Mouse (Mus musculus) adrenal gland, postnatal 36 days (tissue): ENCODE data around the gene Eps15l1. TPM values are rescaled to one million over a fixed set of nuclear protein-coding genes. Genes with fewer than 3 reads are reported as not detected.

Experiments
- DNase-seq, 2 experiments: peaks; one replicate each; pipeline ENCODE4 v3.0.0; 2021; ENCODE audit warnings: mixed read lengths in 1 of 2
- total RNA-seq, 2 experiments: library from RNA; stranded (reverse); gene quantifications; 2 replicates each; pipeline ENCODE4 v1.2.3; 2021

Eps15l1 gene
- total RNA-seq, 2 experiments from 2014 or later: 38.6 to 52.6 TPM

DNA sequence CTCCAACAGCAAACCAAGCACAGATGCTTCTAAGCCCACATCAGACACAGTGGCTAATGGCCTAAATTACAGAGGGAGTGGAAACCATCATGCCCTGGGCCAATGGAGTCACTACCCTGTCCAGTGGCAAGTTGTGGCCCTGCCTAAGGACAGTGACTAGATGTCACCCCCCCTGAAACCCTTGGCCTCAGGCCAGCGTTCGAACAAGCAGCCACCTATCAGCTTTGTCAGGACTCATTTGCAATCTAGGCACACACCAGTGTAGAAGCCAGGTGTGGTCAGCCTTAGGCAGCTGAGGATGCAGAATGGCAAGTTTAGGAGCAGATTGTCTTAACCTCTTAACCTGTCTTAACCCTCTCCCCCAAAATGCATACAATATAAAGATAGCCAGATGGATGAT lies 6.0 kb downstream of the Eps15l1 start:
- peak in 1 of 2 experiments; percentile 20 for DNase-seq

DNA sequence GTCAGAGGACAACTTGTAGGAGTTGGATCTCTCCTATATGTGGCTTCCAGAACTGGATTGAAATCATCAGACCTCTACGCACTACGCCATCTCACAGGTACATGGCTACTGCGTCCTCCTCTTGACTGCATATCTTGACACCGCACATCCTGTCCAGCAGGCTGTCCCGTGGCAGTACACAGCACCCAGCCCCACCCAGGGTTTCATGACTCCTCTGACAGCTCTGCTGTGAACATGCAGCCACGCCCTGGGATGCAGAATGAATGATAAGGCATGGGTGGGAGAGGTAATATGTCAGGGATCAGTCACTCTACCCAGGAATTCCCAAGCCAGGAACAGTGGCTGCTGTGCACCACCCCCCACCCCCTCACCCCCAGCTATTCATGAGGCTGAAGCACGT lies 7.4 kb downstream of the Eps15l1 start:
- no peak for DNase-seq

DNA sequence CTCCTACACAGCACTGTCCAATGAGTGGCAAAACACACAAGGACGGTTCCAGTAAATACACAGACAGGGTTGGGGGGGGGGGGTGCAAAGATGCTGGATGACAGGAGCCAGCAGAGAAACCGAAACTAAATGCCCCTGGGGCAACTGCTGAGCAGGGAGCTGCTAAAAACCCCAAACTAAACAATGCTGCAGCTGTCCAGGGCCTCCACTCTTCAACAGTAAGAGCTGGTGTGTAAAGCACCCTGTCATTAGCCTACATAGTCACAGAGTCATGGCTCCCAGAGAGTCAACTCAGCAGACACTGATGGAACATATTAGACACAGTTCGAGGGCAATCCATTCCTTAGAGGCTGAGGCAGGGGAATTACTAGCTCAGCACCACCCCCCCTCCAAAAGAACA lies 11.8 kb downstream of the Eps15l1 start:
- DNase-seq: no peak

DNA sequence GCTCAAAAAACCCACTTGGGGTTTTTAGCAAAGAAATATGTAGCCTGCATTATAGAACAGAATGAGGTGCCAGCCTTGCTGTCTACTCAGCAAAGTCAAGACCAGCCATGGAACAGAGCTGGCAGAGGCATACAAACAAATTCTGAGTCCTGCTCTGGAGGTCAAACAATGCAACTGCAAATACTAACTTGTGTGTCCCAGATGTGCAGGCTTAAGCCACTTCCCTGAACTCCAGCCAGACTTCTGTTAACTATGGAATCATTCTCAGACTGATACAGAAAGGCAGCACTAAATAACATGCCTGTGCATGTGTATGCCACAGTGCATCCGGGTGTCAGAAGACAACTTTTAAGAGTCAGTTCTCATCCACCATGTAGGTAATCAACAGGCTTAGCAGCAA lies 13.4 kb downstream of the Eps15l1 start:
- no peak for DNase-seq

DNA sequence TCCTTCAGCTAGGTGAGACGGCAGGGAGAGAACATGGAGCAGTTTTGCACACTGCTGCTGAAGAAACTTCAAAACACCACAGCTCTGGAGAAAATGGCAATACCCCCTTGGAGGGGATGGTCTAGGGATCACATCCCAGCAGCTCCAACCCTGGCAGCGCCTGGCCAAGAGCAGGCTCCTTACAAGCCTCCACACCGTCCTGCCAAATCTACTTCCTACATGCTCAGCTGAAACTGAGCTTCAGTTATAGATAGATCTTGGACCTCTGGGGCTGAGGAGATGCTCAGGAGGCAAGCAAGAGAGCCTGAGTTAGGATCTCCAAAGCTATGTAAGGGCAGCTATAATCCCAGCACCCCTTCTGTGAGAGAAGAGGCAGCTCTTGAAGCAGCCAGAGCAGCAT lies 18.3 kb downstream of the Eps15l1 start:
- DNase-seq: no peak

DNA sequence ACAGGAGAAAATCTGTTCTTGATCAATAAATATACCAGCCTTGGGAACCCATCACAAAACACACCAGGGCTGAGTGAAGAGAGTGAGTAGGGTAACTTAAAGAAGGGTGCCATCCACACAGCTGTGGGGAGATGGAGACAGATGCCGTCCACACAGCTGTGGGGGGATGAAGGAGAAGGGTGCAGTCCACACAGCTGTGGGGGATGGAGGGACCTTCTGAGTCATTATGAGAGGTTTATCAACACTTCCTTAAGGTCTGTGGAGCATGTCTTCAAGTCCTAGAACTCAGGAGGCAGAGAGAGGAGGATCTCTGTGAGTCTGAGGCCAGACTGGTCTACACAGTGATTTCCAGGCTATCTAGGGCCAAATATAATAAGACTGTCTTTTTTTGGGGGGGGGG lies 19.9 kb downstream of the Eps15l1 start:
- no peak for DNase-seq

DNA sequence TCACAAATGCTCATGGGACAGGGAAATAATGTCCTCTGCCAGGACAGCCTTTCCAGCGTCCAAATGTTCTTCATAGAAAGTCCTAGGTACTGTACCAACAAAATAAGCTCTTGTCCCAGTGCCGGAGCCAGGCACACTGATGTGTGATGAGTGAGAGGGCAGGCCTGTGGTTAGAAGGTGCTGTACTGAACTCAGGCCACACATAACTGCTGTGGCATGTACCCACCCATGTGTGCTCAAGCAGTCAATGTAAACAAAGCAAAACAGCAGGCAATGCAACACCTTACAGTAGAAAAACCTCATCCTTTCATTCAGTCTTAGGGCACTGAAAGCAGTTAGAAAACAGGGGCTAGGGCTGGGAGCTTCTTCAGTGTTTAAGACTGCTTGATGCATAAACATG lies 35.5 kb downstream of the Eps15l1 start:
- DNase-seq: no peak

DNA sequence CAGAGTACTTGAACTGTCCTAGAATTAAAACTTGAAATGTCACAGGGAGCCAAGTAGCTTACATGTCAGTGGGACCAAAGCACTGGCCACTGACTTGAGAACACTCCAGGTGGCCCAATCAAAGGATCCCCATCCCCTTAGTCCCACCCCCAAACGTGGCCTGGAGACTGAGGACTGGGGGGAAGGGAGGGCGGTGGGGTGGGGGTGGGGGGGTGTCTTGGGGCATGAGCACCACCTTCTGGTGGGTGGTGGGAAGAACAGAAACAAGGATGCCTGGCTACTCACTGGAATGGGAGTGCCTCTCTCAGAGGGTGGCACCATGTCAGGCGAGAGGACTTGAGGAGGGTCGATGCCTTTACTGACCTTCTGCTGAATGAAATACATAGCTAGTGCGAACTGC lies 38.9 kb downstream of the Eps15l1 start:
- peak in 1 of 2 experiments; percentile 20 for DNase-seq

DNA sequence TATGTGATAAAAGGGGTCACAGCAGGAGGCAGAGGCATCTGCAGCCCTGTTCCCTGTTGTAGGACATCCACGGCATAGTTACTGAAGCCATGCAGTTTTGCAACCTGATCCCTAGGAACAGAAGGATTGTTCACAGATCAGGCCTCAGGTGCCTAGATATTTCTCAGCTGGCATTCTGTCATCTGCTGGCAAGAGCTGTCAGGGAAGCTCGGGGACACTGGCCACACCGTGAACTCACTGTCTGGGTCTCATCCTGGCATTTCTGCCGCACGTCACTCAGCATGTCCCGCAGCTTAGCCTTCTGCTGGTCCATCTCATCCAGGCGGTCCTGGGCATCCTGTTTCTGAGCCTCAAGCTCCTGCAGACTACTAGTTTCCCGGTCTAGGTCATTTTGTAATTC lies 40.6 kb downstream of the Eps15l1 start:
- no peak for DNase-seq

DNA sequence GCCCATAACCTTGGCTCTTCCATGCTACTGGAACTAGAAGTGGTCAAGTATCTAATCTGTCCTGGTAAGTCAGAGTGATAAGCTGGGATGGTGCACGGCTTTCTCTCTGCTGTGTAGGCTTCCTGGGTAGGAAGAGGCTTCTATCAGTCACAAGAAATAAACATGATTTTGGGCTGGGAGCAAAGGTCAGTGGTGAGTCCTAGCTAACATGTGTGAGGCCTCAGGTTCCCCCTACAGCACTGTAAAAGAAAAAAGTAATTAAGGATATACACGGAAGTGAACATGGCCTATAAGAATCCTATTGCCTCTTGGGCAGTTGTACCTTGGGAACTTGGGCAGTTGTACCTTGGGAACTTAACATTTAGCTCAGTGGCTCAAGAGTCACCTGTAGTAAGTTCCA lies 44.4 kb downstream of the Eps15l1 start:
- DNase-seq: no peak

DNA sequence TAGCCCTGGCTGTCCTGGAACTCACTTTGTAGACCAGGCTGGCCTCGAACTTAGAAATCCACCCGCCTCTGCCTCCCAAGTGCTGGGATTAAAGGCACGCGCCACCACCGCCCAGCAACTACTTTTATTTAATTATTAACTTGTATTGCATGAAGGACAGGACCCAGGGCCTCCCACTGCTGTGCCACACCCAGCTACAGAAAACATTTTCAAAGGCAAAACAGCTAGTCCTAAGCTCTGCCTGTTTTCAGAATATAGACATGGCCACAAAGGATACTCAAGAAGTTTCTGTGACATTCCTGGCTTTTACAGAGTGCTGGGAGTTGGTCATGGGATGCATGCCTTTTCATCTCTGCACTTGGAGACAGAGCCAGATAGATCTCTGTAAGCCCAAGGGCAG lies 45.0 kb downstream of the Eps15l1 start:
- DNase-seq: no peak

DNA sequence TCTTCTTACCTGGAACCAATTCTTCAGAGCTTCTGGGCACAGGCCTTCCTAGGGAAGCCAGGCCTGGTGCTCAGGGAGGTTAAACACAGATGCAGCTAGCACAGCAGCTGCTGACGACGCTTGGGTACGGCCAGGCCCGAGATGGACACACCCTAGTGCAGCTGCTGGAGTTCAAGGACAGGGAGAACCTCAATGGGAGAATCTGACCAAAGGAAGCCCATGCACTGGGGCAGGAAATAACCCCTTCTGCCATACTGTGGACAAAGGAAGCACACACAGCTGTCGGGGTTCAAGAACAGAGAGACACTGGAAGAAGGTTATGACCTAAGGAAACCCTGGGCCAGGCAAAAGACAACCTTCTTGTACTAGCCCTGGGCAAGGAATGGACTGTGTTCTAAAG lies 46.1 kb downstream of the Eps15l1 start:
- DNase-seq: no peak

DNA sequence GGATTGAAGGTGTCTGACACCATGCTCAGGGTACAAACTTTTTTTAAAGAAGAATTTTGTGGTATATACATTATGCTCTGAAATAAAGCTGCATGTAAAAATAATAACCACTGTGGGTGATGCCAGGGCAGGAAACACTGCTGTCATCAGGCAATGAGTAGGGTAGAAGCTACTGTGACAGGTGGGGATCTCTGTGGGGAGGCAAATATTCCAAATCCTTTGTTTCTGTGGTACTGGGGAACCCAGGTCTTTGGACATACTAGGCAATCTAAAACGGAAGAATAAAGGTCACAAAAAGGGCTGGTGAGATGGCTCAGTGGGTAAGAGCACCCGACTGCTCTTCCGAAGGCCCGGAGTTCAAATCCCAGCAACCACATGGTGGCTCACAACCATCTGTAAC lies 48.9 kb downstream of the Eps15l1 start:
- no peak for DNase-seq

DNA sequence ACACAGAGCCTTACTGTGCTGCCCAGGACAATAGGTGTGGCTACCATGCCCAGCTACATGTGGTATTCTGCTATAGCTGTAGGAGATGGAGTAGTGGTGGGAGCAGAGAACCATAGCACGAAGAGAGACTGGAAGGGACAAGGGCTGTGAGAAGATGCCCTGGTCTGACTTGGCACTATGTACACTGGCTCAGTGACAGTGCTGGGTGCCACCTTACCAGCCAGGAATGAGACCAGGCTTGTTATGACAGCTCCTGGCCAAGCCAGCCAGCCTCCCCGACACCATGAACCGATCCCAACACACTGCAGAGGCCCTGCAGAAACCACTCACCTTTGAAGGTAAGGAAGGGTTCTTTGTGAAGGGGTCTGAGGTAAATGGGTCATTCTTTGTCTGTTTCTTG lies 49.9 kb downstream of the Eps15l1 start:
- DNase-seq: no peak

DNA sequence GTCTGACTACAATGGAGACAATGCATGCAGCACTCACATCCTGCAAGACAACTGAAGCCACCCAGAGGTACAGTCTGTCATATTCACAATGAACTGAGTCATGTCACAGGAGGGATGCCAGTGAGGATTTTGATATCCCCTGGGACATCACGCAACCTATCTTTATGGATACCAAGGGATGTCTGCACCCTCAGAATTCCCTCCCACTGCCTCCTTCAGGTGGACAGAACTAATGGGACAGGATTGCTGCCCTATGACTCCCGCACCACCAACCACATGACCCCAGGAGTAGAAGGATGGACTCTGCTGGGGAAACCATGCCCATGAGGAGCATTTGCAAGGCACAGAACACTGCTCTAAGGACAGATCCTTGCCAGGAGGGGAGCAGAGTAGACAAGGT lies 54.8 kb downstream of the Eps15l1 start:
- no peak for DNase-seq

DNA sequence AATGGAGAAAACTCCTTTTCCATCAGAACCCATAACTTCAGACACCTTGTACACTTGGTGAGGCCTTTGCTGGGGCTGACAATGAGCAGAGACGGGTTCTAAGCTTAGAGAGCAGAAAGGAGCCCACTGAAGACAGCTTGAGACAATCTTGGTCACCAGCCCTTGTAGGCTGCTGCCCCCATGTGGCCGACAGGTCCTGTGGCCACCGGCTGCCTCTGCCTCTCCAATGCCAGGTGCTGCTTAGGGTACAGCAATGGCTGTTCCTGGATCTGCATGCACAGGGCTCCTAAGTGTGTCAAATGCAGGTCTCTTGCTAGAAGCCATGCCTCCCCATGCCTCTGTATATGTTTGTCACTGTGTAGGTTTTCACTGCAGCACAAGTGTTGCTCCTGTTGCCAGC lies 55.4 kb downstream of the Eps15l1 start:
- DNase-seq: peak; percentile 78 to 91

DNA sequence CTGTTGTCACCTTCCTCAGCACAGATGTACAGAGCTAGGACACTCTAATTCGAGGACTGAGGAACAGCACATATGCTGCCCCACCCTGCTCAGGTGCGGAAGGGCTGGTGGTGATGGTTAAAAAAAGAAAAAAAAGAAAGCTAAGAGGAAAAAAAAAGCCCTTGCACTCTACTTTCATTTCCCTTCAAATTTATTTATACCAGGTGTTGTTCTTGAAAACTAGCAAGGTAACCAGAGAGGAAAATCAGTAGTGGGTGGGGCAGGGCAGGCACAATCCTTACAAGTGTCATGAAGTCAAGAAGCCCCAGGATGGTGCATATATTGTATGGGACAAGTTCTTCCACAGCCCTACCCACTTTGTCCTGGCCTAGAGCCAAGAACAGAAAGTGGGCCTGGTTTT lies 56.2 kb downstream of the Eps15l1 start:
- no peak for DNase-seq

DNA sequence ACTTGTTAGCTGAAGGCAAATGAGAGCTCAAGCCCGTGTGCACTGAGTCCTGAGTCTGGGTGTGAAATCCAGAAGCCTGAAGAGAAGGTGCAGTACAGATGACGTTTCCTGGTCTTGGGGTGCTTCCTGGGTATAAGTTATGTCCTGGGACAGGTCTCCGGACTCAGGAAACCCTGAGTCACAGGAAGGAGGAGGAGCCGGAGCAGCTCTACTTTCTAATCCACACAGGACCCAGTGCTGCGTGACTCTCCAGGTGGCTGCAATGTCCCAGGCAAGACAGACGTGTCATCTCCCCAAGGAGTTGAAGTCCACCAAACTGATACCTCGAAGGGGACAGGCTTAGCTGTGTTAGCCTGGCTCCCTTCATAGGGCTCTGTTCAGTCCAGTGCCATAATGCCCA lies 57.8 kb downstream of the Eps15l1 start:
- peak; percentile 49 to 60 for DNase-seq

DNA sequence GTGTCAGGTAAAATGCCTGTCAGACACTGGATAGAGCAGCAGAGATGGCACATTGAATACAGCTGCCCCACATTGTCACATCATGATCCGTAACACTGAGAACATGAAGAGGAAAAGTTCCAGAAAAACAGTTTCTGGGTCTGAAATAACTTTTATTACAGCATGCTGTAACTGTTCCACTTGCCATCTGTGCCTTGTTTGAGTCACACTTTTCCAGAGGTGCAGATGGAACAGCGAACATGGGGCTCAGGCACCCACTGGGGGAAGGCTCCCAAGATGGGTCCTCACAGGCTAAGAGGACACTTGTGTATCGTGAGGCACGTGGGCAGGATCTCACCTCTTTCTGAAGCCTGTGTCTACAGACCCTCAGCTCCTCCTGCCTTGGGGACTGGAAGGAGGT lies 58.5 kb downstream of the Eps15l1 start:
- DNase-seq: no peak

DNA sequence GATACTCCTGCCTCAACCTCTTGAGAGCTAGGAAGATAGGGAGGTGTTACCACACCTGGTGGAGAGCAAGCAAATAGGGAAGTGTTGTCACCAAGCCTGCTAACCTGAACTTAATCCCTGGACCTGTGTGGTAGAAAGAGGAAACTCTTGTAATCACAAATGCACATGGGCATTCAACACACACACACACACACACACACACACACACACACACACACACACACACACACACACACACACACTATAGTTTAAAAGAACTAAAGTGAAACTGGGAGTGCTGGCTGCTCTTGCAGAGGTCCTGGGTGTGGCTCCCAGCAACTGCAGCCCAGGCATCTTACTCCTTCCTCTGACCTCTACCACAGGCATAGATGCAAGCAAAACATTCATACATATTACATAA lies 61.1 kb downstream of the Eps15l1 start:
- DNase-seq: no peak

DNA sequence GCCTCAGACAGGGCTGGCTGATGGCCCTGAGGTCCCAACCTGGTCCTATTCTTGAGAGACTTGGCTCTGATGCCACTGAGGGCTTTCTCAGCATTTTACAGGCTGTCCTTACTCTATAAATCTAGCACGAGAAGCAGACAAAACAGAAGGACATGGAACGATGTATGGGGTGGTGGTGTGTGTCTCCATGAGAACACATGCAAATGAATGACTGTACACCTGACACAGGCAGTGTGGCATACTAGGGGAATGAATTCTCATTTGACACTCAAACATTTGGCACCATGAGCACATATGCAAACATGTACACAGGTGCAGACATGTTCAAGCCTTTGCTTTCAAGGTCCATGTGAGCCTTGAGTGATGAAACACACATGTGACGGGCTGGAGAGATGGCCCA lies 64.7 kb downstream of the Eps15l1 start:
- no peak for DNase-seq

DNA sequence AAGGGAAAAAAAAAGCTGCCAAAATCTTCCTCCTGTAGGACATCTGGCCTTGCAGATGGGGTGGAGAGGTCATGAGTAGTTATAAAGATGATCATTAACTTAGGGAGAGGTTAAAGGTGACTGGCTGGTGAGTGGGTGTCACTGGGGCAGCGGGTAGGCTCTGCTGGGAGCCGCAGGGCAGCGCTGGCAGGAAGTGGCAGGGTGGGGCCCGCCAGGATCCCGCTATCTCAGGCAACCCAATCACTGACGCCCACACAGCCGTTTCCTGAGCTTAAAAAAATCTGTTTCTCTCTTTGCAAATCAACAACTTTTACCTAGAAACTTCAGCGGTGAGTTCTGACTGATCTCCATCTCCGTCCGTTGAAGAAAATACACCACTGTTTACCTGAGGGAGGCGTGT lies 67.0 kb downstream of the Eps15l1 start:
- peak; percentile 35 to 65 for DNase-seq

DNA sequence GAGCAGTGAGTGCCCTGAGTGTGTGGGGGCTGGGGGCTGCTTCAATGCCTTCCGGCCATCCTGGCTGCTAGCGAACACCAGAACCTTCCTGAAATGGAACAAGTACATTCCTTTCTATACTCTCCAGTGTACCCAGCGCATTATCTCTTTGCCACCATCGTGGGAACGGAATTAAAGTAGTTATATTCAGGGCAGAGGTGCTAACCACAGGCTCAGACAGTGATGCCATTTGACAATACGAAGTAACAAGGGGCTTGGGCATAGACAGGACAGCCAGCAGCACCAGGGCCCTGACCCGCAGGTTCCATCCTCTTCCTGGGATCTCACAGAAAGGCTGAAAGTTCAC lies 67.6 kb downstream of the Eps15l1 start:
- DNase-seq: no peak

DNA sequence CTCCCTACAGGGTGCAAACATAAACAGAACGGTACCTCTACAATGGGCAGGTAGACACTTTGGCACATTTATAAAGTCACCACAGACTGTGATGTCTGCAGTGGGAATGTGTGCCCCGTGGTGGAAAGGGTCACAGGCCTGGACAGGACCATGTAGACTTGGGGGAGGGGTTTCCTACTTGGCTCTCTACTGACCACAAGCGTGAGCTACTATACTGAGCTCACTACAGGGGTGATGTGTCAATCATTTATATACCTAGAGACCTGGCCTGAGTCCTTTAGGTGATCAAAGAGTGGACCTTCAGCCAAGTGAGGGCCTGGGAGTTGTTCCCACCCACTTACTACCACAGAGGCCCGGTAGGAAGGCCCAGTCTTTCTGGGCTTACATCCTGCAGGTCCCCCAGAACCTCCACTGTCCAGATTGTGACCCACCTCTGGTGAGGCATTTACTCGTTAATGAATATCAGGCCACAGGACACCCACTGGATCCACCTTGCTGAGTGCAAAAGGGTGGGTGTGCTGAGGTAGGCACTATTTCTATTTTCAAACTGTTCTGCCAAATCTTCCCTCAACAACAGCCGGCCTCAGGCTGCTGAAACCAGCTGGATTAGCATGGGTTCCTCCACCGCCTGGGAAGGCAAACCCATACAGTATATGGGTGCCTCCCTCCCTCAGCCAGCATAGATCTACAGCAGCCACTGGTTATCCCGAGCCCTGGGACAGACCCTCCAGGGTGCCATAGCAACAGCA lies 68.1 kb downstream of the Eps15l1 start:
- DNase-seq: no peak
